Mouse (Mus musculus) midbrain, embryonic 13.5 days (tissue): ENCODE measurements around the gene Smyd4. TPM values are rescaled to one million over a fixed set of nuclear protein-coding genes. Genes with fewer than 3 reads are reported as not detected.

Source experiments
- ATAC-seq: fragments of 200-750 bp; cut with Nextera tagmentation; 2 replicates; pipeline ENCODE4 v1.8.0; 2017; ENCODE audit warnings: mild to moderate bottlenecking, moderate TSS enrichment, moderate library complexity
- H3K27ac ChIP-seq: fragments of 300-500 bp; sonication (generic); 2 replicates; pipeline ENCODE4 v1.5.1; 2015; ENCODE audit warnings: inconsistent platforms, mild to moderate bottlenecking, moderate library complexity
- H3K27me3 ChIP-seq: fragments of 300-500 bp; sonication (generic); 2 replicates; pipeline ENCODE4 v1.6.1; 2015; ENCODE audit warnings: mild to moderate bottlenecking, inconsistent platforms
- H3K36me3 ChIP-seq: fragments of 300-500 bp; sonication (generic); 2 replicates; pipeline ENCODE4 v1.6.1; 2015; ENCODE audit warnings: mild to moderate bottlenecking, inconsistent platforms
- H3K4me1 ChIP-seq: fragments of 300-500 bp; sonication (generic); replicated peaks from 2 replicates; pipeline ENCODE4 v1.6.1; 2015; ENCODE audit warnings: inconsistent platforms
- H3K4me2 ChIP-seq: fragments of 300-500 bp; sonication (generic); replicated peaks from 2 replicates; pipeline ENCODE4 v1.6.1; 2015; ENCODE audit warnings: moderate library complexity, mild to moderate bottlenecking, inconsistent platforms
- H3K4me3 ChIP-seq: fragments of 300-500 bp; sonication (generic); replicated peaks from 2 replicates; pipeline ENCODE4 v1.5.1; 2015; ENCODE audit warnings: mild to moderate bottlenecking, inconsistent platforms
- H3K9ac ChIP-seq: fragments of 300-500 bp; sonication (generic); replicated peaks from 2 replicates; pipeline ENCODE4 v1.6.1; 2015; ENCODE audit warnings: mild to moderate bottlenecking, inconsistent platforms
- H3K9me3 ChIP-seq: fragments of 300-500 bp; sonication (generic); 2 replicates; pipeline ENCODE4 v1.6.1; 2016; ENCODE audit warnings: mild to moderate bottlenecking, inconsistent platforms
- WGBS: fragments of 180-500 bp; shearing (Covaris S2); methylation state at CpG from one replicate; pipeline ENCODE4 v1.1.7; 2015; 5-methylcytosine and 5-hydroxymethylcytosine counted together
- polyA plus RNA-seq: library from polyadenylated mRNA; unstranded; fragments of >200 nt; fragmentation: Nextera tagmentation; extraction: Ambion mirVana; gene quantifications from 2 replicates; pipeline ENCODE4 v1.2.1, GENCODE M21; 2015

The Smyd4 gene
- polyA plus RNA-seq, 1 experiment from 2014 or later: 15.3 TPM

DNA sequence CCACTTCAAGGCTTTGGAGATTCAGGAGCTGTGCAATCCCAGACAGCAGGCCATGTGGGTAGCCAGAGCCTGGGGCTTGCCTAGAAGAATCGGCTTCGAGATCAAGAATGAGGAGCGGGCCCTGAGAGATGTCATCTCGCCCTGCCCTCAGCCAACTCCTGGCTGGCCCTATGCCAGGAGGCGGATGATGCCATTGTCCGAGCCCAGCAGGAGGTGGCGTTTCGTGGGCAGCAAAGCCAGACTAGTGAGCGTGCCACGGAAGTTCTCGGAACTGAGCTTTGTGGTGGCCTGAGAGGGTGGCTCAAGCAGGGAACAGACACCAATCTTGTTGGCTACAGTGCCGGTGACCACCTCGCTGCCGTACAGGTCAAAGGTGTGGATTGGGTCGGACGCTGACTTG is 93.4 kb downstream of the Smyd4 start:
- no peaks in the 10 kb centered on the region for H3K9me3 ChIP-seq
- H3K4me3 ChIP-seq: no peak overlapping the region
- no peak overlapping the region for H3K27ac ChIP-seq
- no peak overlapping the region for H3K4me2 ChIP-seq
- H3K4me1 ChIP-seq: 0 out of 2 replicates have a peak, but pooled peaks cover 5% of the 10 kb centered on the region
- ATAC-seq: no peak
- 75% methylated on average over 16 of the region's 16 CpGs for WGBS
- no peak overlapping the region for H3K9ac ChIP-seq
- H3K27me3 ChIP-seq: no peaks in the 10 kb centered on the region
- H3K36me3 ChIP-seq: peaks cover 50% of the 10 kb centered on the region

DNA sequence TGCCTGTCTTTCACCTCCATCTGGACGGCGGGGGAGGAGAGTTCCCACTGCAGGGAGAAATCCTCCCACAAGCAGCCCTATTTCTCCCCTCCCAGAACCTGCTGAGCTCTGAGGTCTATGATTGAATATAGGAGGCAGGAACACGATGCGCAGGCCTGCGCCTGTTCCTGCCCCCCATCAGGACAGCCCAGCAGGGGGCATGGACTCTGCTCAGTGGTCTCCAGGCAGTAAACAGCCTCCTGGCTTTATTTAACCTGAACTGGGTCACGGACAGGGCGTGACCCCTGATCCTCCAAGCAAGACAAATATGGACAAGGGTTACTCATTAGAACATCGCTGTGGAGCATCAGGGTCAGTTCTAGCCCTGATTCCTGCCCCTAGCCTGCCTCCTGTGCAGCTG is 95.5 kb downstream of the Smyd4 start:
- no peak for ATAC-seq
- WGBS: 44% methylated on average over 8 of the region's 8 CpGs
- H3K36me3 ChIP-seq: peaks cover 70% of the 10 kb centered on the region

DNA sequence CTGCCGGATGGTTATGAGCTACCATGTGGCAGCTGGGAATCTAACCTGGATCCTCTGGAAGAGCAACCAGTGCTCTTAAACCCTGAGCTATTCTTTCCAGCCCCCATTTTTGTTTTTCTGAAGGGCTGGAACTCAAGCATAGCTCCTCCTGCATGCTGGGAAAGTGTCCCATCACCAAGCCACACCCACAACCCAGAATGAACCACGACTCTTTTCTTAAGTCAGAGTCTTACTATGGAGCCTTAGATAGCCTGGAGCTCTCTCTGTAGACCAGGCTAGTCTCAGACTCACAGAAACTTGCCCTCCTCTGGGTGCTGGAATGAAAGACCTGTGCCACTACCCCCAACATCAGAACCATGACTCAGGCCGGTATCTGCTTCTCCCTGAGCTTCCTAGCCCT is 100.3 kb downstream of the Smyd4 start:
- H3K4me3 ChIP-seq: no peak overlapping the region
- WGBS: 76% methylated on average over 3 of the region's 3 CpGs
- H3K27me3 ChIP-seq: no peaks in the 10 kb centered on the region
- H3K36me3 ChIP-seq: peaks cover 75% of the 10 kb centered on the region
- no peak for ATAC-seq
- no peak overlapping the region for H3K27ac ChIP-seq
- peaks cover 16% of the 10 kb centered on the region for H3K4me1 ChIP-seq
- no peak overlapping the region for H3K4me2 ChIP-seq
- H3K9ac ChIP-seq: no peak overlapping the region
- H3K9me3 ChIP-seq: no peaks in the 10 kb centered on the region

More for the DNA sequence above, 95.5 kb downstream of the Smyd4 start:
- no peak overlapping the region for H3K4me3 ChIP-seq
- no peaks in the 10 kb centered on the region for H3K27me3 ChIP-seq
- no peak overlapping the region for H3K9ac ChIP-seq
- no peak overlapping the region for H3K27ac ChIP-seq
- H3K4me1 ChIP-seq: 0 out of 2 replicates have a peak, but pooled peaks cover 5% of the 10 kb centered on the region
- no peak overlapping the region for H3K4me2 ChIP-seq
- no peaks in the 10 kb centered on the region for H3K9me3 ChIP-seq

DNA sequence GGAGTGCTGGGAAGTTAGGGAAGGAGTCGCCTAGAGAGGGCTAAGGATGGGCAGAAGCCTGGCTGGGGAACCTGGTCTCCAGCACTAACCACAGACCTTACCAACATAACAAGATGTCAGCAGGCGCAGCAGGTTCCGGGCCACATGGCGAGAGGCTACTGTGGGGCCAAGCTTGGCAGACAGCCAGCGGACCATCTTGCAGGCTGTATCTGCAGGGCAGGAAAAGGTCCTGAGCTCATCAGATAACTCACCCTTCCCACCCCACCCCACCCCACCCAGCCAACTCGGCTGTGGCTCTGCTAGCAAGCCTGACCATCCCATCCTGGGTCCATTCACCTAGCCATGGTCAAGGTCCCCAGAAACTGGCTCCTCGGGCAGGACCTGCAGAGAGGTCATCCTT is 101.5 kb downstream of the Smyd4 start:
- 81% methylated on average over 7 of the region's 7 CpGs for WGBS
- Histone ChIP-seq H3K9ac (no peak overlapping the region), H3K9me3 (no peaks in the 10 kb centered on the region), H3K36me3 (peaks cover 64% of the 10 kb centered on the region), H3K4me2 (no peak overlapping the region), H3K27ac (no peak overlapping the region), H3K4me1 (peaks cover 24% of the 10 kb centered on the region), H3K4me3 (no peak overlapping the region), H3K27me3 (no peaks in the 10 kb centered on the region)
- no peak for ATAC-seq

DNA sequence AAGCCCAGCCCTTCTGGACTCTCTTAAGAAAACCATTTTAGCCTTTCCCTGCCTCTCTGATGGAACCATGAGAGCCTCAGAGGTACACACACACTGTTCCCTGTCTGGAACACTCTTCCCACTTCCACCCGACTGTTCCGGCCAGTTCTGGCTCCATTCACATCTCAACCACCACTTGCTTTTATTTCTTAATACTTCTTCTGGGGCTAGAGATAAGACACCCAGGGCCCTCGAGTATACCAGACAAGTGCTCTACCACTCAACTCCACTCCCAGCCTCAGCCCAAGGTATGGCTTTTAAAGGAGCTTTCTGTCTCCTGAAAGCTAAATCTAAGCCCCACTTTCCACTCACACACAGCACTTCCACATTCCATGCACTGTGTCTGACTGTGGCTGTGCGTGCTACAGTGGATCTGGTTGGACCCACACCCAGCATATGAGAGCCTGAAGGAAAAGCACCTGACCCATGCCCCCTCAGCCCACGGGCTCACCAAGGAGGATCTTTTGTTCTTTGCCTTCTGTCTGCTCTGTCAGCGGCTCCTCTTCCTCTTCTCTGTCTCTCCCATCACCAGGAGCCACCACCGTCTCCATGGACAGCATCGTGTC is 102.2 kb downstream of the Smyd4 start:
- 90% methylated on average over 8 of the region's 8 CpGs for WGBS
- no peak overlapping the region for H3K9ac ChIP-seq
- peaks cover 29% of the 10 kb centered on the region for H3K4me1 ChIP-seq
- no peaks in the 10 kb centered on the region for H3K27me3 ChIP-seq
- ATAC-seq: no peak
- H3K36me3 ChIP-seq: peaks cover 57% of the 10 kb centered on the region
- no peak overlapping the region for H3K27ac ChIP-seq
- no peaks in the 10 kb centered on the region for H3K9me3 ChIP-seq
- no peak overlapping the region for H3K4me2 ChIP-seq
- H3K4me3 ChIP-seq: no peak overlapping the region

DNA sequence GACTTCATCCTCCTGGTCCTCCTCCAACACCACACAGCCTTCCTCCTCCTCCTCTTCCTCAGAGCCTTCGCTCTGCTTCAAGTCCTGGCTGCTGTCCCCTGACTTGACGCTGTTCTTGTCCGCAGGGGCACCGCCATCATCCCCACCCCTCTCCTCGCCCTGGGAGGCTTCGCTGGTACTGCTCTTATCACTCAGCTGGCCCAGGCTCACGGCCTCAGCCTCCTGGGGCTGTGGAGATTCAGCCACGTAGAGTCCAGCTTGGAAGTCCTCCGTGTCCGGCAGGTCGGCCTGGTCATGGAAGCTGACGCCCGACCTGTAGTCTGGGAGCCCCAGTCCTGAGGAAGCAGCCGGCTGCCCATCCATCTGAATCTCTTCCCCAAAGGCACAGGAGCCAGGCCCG is 102.7 kb downstream of the Smyd4 start:
- 88% methylated on average over 15 of the region's 15 CpGs for WGBS
- Histone ChIP-seq H3K27ac (no peak overlapping the region), H3K9ac (peak overlapping the region; percentile 20; the same call in 1 of the 2 replicates), H3K4me1 (peaks cover 29% of the 10 kb centered on the region), H3K36me3 (peaks cover 52% of the 10 kb centered on the region), H3K27me3 (no peaks in the 10 kb centered on the region), H3K4me2 (no peak overlapping the region), H3K4me3 (no peak overlapping the region), H3K9me3 (no peaks in the 10 kb centered on the region)
- ATAC-seq: no peak

DNA sequence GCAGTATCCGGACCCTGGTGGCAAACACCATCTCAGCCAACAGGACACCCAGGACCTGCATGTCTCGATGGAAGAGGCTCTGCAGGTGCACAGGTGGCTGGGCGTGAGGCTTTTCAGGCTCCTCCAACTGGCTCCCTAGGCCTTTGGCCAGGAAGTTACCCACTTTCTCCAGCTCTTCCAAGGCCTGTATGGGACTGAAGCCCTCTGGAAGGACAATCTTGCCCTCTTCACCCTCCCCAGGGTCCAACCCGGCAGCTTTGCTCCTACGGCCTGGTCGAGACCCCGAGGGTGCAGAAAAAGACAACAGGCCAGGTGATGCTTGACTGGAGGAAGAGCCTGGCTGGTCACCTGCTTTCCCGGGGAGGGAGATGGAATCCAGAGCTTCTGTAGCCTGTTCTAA is 103.8 kb downstream of the Smyd4 start:
- H3K27ac ChIP-seq: no peak overlapping the region
- 97% methylated on average over 8 of the region's 8 CpGs for WGBS
- H3K4me2 ChIP-seq: no peak overlapping the region
- peaks cover 42% of the 10 kb centered on the region for H3K36me3 ChIP-seq
- H3K4me3 ChIP-seq: no peak overlapping the region
- no peaks in the 10 kb centered on the region for H3K27me3 ChIP-seq
- H3K9ac ChIP-seq: 0 out of 2 replicates have a peak overlapping the region, but pooled peaks have one; percentile 6
- peaks cover 29% of the 10 kb centered on the region for H3K4me1 ChIP-seq
- no peaks in the 10 kb centered on the region for H3K9me3 ChIP-seq
- no peak for ATAC-seq

DNA sequence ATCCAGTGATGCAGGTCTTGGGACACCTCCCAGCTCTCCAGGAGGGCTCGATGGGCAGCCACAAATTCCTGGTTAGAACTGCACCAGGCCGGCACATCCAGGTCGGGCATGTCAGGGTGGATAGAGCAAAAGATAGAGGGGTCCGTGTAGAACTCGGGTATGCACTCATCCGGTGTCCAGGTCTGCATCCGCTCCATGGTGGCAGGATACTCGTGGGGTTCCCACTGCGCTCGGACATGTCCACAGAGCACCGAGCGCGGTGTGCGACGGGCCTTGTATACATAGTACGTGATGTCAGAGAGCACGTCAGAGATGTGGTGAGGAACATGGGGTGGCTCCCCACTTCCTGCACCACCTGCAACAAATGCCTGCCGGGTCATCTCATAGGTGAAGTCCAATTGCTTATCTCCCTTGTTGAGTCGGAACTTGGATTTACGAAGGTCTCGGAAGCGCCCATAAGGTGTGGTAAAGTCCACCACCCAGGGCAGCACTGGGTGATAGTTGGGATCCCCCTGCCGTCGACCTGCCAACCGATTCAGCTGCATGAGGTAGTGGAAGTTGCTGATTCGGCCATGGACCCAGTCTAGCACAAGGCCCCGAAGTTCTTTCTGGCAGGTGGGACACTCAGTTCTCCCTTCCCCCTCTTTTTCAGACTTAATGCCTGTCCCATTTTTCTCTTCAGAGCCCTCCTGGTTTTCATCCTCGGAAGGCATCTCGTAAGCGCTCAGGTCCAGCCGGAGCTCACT is 104.8 kb downstream of the Smyd4 start:
- 93% methylated on average over 31 of the region's 31 CpGs for WGBS
- Histone ChIP-seq H3K4me2 (peak overlapping the region; percentile 98), H3K9ac (0 out of 2 replicates have a peak overlapping the region, but pooled peaks have one; percentile 73)

DNA sequence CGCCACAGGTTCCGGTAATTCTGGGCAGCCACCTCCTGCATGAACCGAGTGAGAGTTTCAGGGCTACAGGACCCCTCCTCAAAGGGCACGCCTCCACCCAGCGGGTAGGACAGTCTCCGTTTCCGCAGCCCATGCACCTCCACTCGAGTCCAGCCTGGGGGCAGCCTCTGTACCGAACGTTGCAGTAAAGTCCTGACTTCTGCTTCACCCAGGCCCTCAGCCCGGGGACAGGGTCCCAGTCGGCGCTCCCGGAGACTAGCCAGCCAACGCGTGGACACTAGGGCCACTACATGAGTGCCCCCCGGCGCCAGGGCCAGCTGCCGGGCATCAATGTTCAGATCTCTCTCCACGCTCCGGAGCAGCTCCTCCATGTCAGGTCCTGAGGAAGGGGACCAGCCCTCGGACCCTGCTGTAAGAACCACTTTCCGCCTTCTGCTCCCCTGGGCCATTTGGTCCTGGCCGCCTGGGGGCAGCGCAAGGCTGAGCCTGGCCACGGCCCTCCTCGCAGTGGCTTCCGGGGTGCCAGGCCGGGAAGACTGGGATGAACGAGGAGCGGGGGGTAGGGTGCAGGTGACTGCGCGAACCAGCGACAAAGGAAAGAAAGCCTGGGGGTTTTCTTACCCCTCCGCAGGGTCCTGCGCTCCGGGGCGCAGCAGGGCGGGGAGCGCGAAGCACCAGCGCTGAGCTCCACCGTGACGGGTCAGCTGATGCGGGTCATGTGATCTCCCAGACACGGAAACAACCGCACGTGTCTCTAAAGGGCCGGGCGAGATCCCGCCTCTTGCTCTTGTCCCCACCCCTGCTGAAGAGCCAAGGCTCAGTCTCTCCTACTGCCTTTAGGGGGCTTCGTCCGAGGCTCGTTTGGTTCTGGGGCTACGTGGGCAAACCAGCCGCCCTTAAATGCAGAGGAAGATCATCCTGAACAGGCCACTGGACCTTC is 106.0 kb downstream of the Smyd4 start, which contains the start of gene Wdr81:
Gene Wdr81, minus strand, starts transcription at position 727 of the 940 bp plus-strand sequence.
- ATAC-seq: peak; percentile 96
- no peaks in the 10 kb centered on the region for H3K27me3 ChIP-seq
- H3K9me3 ChIP-seq: no peaks in the 10 kb centered on the region
- H3K27ac ChIP-seq: peak within 1 kb of the TSS; percentile 7; the same call in 1 of the 2 replicates
- peaks cover 29% of the 10 kb centered on the region for H3K4me1 ChIP-seq
- 3% methylated on average over 56 of the region's 56 CpGs for WGBS
- H3K4me2 ChIP-seq: peak within 1 kb of the TSS; percentile 98
- peaks cover 21% of the 10 kb centered on the region for H3K36me3 ChIP-seq
- peak within 1 kb of the TSS; percentile 73 for H3K9ac ChIP-seq
- H3K4me3 ChIP-seq: peak within 1 kb of the TSS; percentile 63

More for the DNA sequence above, 104.8 kb downstream of the Smyd4 start:
- H3K27me3 ChIP-seq: no peaks in the 10 kb centered on the region
- peaks cover 29% of the 10 kb centered on the region for H3K4me1 ChIP-seq
- H3K9me3 ChIP-seq: no peaks in the 10 kb centered on the region
- H3K36me3 ChIP-seq: peaks cover 34% of the 10 kb centered on the region
- ATAC-seq: no peak
- no peak overlapping the region for H3K4me3 ChIP-seq
- no peak overlapping the region for H3K27ac ChIP-seq
